Mouse (Mus musculus): Measurements from ENCODE around the gene Tmem175. TPM values are rescaled to one million over a fixed set of nuclear protein-coding genes. Genes with fewer than 3 reads are reported as not detected.
A peak's percentile ranks its signal among the peaks of the same experiment; 100 is the strongest.

Gene Tmem175
- polyA plus RNA-seq, 1 experiment from 2014 or later, result 18.1 TPM

DNA sequence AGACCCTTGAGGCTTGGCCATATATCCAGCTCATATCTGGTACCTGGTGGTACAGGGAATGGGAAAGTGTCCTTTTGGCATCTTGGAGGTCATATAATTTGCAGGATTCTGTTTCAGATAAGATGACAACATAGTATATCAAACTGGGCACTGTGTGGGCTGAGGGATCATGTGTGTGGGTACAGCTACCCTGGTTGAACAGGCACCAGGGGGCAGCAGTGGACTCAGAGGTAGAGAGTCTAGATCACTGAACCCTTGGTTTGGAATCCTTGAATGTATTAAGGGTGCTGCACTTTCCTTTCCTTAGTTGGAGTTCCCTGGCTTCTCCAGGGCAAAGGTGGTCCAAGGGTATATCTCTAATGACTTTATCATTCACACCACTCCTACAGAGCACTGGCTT, 41.2 kb downstream of the Tmem175 start:
- no peaks in the 10 kb centered on the region for H3K9me3 ChIP-seq
- no peak for ATAC-seq (ENCODE audit: low FRiP score, low read depth)
- H3K4me2 ChIP-seq (replicated peaks), result no peak overlapping the region
- no peak overlapping the region for H3K27ac ChIP-seq
- no peak overlapping the region for H3K4me3 ChIP-seq
- H3K27me3 ChIP-seq (replicated peaks), result no peaks in the 10 kb centered on the region
- peaks cover 11% of the 10 kb centered on the region for H3K36me3 ChIP-seq
- H3K9ac ChIP-seq, result no peak overlapping the region
- H3K4me1 ChIP-seq, result peaks cover 15% of the 10 kb centered on the region

DNA sequence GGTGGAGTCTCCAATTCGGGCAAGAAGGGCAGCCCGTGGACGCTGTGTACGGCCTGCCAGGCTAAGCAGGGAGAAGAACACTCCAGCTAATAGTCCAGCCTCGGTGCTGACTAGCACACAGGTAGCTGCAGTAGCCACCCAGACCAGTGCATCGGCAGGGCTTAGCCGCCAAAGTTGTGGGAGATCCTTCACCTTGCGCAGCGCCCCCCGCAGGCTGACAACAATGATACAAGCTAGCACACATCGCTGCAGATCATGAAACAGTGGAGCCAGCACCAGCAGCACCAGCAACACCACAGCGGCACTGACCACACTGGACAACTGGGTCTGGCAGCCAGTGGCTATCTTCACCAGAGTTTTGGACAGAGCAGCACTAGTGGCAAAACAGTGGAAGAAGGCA, 42.2 kb downstream of the Tmem175 start:
- Histone ChIP-seq H3K4me2 (replicated peaks) (no peak overlapping the region), H3K9ac (no peak overlapping the region), H3K36me3 (peaks cover 11% of the 10 kb centered on the region), H3K4me1 (peaks cover 15% of the 10 kb centered on the region), H3K27me3 (replicated peaks) (no peaks in the 10 kb centered on the region), H3K27ac (no peak overlapping the region), H3K9me3 (no peaks in the 10 kb centered on the region), H3K4me3 (no peak overlapping the region)
- ATAC-seq (ENCODE audit: low FRiP score, low read depth), result no peak
- 95% methylated on average over 12 of the region's 12 CpGs for WGBS

DNA sequence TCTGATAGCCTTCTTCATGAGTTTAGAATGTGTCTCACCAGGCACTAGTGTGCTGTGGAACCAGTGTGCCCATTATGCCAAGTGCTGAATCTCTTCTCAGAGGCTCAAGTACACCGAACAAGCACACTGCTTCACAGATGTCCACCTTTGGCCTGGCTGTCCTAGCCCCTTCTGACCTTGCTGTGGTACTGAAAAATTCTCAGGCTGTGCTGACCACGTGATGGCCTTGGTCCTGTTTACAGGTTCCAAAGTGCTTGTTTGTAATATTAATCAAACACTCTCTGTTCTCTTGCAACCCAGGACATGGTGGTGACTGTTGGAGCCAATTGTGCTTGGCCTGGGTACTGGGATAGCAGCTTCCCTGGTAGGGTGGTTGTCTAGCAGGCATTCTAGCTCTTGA, 45.1 kb downstream of the Tmem175 start:
- no peaks in the 10 kb centered on the region for H3K27me3 ChIP-seq (replicated peaks)
- H3K27ac ChIP-seq, result no peak overlapping the region

DNA sequence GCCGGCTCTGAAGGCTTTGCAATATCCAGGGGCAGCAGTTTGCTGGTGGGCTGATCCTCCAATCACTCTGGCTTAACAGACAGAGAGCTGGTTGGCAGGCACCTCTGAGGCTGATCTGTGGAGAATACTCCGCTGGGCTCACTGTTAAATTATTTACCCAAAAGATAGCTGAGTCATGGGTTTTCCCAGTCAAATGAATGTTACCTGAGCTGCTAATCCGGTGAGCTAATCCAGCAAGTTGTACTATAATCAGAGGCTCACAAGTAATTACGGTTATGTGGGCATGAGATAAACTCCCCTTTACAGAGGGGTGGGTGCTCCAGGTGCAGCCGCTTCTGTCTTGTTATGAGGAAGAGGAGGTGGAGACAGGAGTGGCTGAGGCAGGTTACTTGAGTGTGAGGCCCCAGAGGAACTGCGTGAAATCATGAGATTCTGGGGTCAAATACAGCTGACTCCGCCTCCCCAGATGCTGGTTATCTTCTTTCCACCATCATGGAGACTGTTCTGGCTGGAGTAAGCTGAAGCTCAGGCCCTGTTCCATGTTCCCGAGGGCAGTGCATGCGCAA, 45.8 kb downstream of the Tmem175 start, which contains the start of gene Slc26a1:
Gene Slc26a1 (minus strand): TSS at position 319 of the 566 bp plus-strand sequence.
- H3K27me3 ChIP-seq (replicated peaks), result no peaks in the 10 kb centered on the region
- H3K4me3 ChIP-seq, result no peak within 1 kb of the TSS
- no peak within 1 kb of the TSS for H3K4me2 ChIP-seq (replicated peaks)
- no peak within 1 kb of the TSS for H3K27ac ChIP-seq
- peaks cover 11% of the 10 kb centered on the region; the same call in 1 of the 2 replicates for H3K4me1 ChIP-seq
- 84% methylated on average over 9 of the region's 9 CpGs for WGBS
- peaks cover 11% of the 10 kb centered on the region for H3K36me3 ChIP-seq
- ATAC-seq (ENCODE audit: low FRiP score, low read depth), result no peak
- H3K9ac ChIP-seq, result no peak within 1 kb of the TSS
- no peaks in the 10 kb centered on the region for H3K9me3 ChIP-seq

More for the DNA sequence above, 45.1 kb downstream of the Tmem175 start:
- Histone ChIP-seq H3K9me3 (no peaks in the 10 kb centered on the region), H3K36me3 (peaks cover 11% of the 10 kb centered on the region), H3K4me2 (replicated peaks) (no peak overlapping the region), H3K9ac (no peak overlapping the region), H3K4me3 (no peak overlapping the region), H3K4me1 (peaks cover 15% of the 10 kb centered on the region)
- 84% methylated on average over 2 of the region's 2 CpGs for WGBS
- no peak for ATAC-seq (ENCODE audit: low FRiP score, low read depth)

DNA sequence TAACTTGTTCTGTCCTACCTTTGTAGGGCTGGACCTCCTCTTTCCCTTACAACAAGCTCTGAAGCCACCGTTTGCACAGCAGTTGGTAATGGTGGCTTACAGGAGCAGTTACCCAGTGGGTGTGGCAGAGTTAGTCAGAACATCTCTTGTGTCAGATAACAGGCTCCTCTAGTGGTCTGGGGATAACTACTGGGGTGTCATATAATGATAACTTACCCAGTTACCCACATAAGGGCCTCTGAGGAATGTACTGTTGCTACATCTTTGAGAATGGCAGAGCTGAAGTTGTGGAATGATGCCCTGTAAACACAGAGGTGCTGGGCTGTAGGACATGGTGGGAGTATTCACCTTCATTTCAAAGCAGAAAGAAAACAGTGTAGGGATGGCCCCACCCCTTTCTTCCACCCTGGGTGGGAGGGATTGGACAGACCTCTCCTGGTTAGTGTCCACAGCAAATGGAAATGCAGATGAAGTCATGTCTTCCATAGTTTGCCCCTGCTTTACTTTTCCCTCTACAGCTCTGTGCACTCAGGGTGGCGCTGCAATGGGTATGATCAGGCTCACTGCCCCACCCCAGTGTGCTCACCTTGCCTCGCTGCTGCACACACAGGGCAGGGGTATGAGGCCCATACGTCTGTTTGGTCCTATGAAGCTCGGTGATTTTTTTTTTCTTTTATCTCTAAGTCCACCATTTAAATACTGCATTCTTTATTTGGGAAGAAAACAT, 47.4 kb downstream of the Tmem175 start:
- Histone ChIP-seq H3K36me3 (peaks cover 7% of the 10 kb centered on the region), H3K4me1 (peaks cover 11% of the 10 kb centered on the region; the same call in 1 of the 2 replicates), H3K27ac (peak overlapping the region; percentile 62; the same call in 1 of the 2 replicates), H3K4me3 (peak overlapping the region; percentile 32), H3K9ac (peak overlapping the region; percentile 55), H3K9me3 (no peaks in the 10 kb centered on the region), H3K4me2 (replicated peaks) (peak overlapping the region; percentile 62), H3K27me3 (replicated peaks) (no peaks in the 10 kb centered on the region)
- ATAC-seq (ENCODE audit: low FRiP score, low read depth), result peak; percentile 65
- 10% methylated on average over 5 of the region's 5 CpGs for WGBS

DNA sequence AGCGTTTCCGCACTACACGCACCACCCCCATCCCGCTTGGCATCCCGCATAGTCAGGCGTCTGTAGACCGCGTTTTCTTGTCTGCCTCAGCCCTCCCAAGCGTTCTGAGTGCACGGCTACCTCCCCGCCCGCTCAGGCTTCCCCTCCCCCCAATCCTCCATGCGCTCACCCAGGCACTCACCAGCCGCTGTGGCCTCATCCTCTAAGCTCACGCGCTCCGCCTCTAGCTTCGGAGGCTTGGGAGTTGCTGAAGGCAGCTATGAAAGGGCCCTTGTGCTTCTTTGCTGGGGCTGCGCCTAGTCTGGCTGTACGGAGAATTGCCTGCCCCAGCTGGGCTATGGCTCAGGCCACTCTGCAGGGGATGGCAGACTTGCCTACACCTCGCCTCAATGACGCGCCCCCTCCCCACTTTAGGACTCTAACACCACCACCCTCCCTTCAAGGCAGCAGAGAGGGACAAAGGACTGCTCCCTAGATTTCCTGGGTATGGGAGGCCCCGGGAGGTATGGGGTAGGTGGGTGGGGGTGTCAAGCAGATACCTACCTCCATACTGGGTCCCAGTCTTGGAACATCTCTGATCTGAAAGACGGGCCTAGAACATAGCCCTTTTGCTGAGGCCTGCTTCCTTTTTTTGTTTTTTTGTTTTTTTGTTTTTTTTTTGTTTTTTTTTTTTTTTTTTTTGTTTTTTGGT, 48.2 kb downstream of the Tmem175 start:
- peak overlapping the region; percentile 55 for H3K9ac ChIP-seq
- peak overlapping the region; percentile 62 for H3K27ac ChIP-seq
- H3K4me2 ChIP-seq (replicated peaks), result peak overlapping the region; percentile 62
- 3% methylated on average over 25 of the region's 25 CpGs for WGBS
- no peaks in the 10 kb centered on the region for H3K27me3 ChIP-seq (replicated peaks)
- no peaks in the 10 kb centered on the region for H3K36me3 ChIP-seq
- peak; percentile 91 for ATAC-seq (ENCODE audit: low FRiP score, low read depth)
- no peaks in the 10 kb centered on the region for H3K9me3 ChIP-seq
- H3K4me1 ChIP-seq, result peaks cover 11% of the 10 kb centered on the region; the same call in 1 of the 2 replicates
- H3K4me3 ChIP-seq, result peak overlapping the region; percentile 32

DNA sequence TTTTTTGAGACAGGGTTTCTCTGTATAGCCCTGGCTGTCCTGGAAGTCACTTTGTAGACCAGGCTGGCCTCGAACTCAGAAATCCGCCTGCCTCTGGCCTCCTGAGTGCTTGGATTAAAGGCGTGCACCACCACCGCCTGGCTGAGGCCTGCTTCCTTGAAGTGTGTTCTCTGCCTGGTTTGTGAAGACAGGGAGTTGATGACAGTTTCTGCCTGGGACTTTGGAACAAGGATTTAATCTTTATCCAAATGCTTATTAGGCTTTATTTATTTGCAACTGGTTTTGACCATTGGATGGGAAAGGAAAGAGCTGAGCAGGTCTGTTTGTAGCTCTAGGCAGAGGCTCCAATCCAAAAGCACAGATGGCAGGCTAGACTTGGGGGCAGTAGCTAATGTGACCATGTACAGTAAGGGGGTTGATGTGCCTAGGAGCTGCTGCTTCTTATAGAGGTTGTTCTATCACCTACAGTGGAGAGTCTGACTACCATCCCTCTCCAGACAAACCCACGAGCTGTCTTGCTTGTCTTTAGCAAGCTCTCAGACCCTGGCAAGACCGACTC, 48.8 kb downstream of the Tmem175 start:
- ATAC-seq (ENCODE audit: low FRiP score, low read depth), result no peak
- Histone ChIP-seq H3K9me3 (no peaks in the 10 kb centered on the region), H3K27ac (no peak overlapping the region), H3K36me3 (no peaks in the 10 kb centered on the region), H3K27me3 (replicated peaks) (no peaks in the 10 kb centered on the region), H3K4me1 (peaks cover 11% of the 10 kb centered on the region; the same call in 1 of the 2 replicates), H3K9ac (no peak overlapping the region), H3K4me2 (replicated peaks) (no peak overlapping the region), H3K4me3 (no peak overlapping the region)
- 89% methylated on average over 6 of the region's 6 CpGs for WGBS

DNA sequence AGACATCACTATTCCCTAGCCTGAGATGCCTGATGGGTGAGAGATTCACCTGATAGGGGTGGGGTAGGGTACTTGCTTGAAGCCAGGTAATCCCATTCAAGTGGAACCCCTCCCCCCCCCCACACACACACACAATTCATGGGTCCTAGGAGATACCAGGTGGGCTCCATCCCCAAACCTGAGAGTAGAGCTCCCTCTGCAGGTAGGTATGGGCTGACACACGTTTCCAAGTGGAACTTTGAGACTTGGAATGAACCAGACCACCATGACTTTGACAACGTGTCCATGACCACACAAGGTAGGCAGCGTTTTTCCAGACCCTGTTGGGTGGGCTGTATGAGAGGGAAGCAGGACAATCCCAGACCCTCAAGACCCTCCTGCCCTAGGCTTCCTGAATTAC, 50.3 kb downstream of the Tmem175 start:
- Histone ChIP-seq H3K27ac (no peak overlapping the region; the same call in 1 of the 2 replicates), H3K4me3 (no peak overlapping the region), H3K4me1 (peaks cover 11% of the 10 kb centered on the region; the same call in 1 of the 2 replicates), H3K9ac (no peak overlapping the region), H3K4me2 (replicated peaks) (no peak overlapping the region), H3K9me3 (no peaks in the 10 kb centered on the region), H3K27me3 (replicated peaks) (no peaks in the 10 kb centered on the region), H3K36me3 (no peaks in the 10 kb centered on the region)
- no peak for ATAC-seq (ENCODE audit: low FRiP score, low read depth)
- 64% methylated on average over 3 of the region's 3 CpGs for WGBS

DNA sequence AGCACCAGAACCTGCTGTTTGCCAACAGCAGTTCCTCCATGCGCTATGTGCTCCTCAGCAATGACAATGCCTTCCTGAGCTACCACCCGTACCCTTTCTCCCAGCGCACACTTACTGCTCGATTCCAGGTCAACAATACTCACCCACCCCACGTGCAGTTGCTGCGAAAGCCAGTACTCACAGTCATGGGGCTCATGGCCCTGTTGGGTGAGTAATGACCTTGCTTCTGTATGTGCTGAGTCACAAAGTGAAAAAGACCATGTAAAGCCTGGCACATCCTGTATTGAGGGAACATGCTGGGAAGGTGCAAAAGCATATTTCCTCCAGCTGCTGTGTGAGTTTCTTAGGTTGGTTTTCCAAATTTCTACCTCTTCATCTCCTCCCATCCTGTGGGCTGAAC, 51.3 kb downstream of the Tmem175 start:
- Histone ChIP-seq H3K9me3 (no peaks in the 10 kb centered on the region), H3K4me3 (no peak overlapping the region), H3K27me3 (replicated peaks) (no peaks in the 10 kb centered on the region), H3K36me3 (no peaks in the 10 kb centered on the region), H3K9ac (no peak overlapping the region), H3K27ac (no peak overlapping the region), H3K4me1 (peaks cover 11% of the 10 kb centered on the region; the same call in 1 of the 2 replicates), H3K4me2 (replicated peaks) (no peak overlapping the region)
- WGBS, result 95% methylated on average over 6 of the region's 6 CpGs
- ATAC-seq (ENCODE audit: low FRiP score, low read depth), result no peak

DNA sequence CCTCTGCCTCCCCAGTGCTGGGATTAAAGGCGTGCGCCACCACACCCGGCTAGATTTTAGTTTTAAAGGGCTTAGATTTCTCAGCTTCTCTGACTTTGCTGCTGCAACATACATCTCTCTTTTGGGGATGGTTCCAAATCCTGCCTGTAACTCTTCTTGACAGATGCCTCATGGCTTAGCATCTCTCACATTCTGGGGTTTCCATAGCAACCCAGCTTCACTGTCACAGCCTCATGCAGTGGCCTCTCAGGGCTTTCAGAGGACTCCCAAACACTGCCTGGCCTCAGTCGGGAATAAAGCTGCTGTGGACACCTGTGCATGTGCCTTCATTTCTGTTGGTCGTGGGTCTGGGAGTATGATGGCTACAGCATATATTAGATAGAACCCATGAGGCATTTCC, 59.5 kb downstream of the Tmem175 start:
- H3K36me3 ChIP-seq, result no peaks in the 10 kb centered on the region
- H3K4me2 ChIP-seq (replicated peaks), result no peak overlapping the region
- H3K27ac ChIP-seq, result no peak overlapping the region
- H3K9ac ChIP-seq, result no peak overlapping the region
- peaks cover 5% of the 10 kb centered on the region; the same call in 1 of the 2 replicates for H3K4me1 ChIP-seq
- H3K4me3 ChIP-seq, result no peak overlapping the region
- H3K9me3 ChIP-seq, result no peaks in the 10 kb centered on the region
- ATAC-seq (ENCODE audit: low FRiP score, low read depth), result no peak
- peaks cover 10% of the 10 kb centered on the region for H3K27me3 ChIP-seq (replicated peaks)
- WGBS, result 66% methylated on average over 5 of the region's 5 CpGs

DNA sequence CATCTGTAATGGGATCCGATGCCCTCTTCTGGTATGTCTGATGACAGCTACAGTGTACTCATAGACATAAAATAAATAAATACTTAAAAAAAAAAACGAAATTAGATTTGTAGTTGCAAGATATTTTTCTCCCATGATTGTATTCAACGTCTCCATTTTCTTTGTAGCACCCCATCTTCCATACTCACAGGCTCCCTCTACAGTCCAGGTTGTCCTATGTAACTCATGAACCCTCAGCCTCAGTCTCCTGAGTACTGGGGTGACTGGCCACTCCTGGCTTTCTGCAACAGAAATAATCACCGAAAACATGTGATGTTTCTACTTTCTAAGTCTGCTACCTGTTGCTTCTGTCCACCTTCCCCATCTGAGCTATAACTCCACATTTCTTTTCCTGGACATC, 61.6 kb downstream of the Tmem175 start:
- no peak overlapping the region for H3K4me3 ChIP-seq
- 74% methylated on average over 4 of the region's 4 CpGs for WGBS
- H3K9me3 ChIP-seq, result no peaks in the 10 kb centered on the region
- no peak overlapping the region for H3K27ac ChIP-seq
- no peak overlapping the region for H3K4me2 ChIP-seq (replicated peaks)
- no peaks in the 10 kb centered on the region for H3K36me3 ChIP-seq
- H3K4me1 ChIP-seq, result peaks cover 24% of the 10 kb centered on the region
- peaks cover 10% of the 10 kb centered on the region for H3K27me3 ChIP-seq (replicated peaks)
- ATAC-seq (ENCODE audit: low FRiP score, low read depth), result no peak
- H3K9ac ChIP-seq, result no peak overlapping the region

DNA sequence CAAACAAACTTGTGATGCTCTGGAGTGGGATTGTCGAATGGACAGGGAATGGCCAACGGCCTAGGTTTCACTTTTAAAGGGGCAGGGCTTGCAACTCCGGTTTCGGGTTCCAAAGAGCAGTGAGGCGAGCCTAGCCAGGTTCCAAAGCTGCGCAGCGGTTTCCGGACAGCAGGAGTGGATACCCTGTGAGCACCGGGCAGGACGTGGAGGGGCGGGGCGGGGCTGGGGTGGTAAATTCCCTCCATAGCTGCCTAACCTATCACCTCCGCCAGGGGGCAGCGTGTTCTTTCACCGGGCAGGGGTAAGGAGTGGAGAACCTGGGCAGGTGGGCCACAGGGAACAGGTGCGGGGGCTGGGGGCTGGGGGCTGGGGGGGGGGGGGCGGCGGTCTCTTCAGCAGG, 62.7 kb downstream of the Tmem175 start, which contains the start of gene Fgfrl1:
Gene Fgfrl1 (plus strand): TSS at position 112 of the 400 bp plus-strand sequence.
- H3K9ac ChIP-seq, result 0 out of 2 replicates have a peak within 1 kb of the TSS, but pooled peaks have one; percentile 75

More for the DNA sequence above, 62.7 kb downstream of the Tmem175 start, which contains the start of gene Fgfrl1:
- Histone ChIP-seq H3K27ac (no peak within 1 kb of the TSS), H3K9me3 (no peaks in the 10 kb centered on the region), H3K27me3 (replicated peaks) (peaks cover 10% of the 10 kb centered on the region), H3K4me2 (replicated peaks) (peak within 1 kb of the TSS; percentile 96), H3K4me1 (peaks cover 35% of the 10 kb centered on the region), H3K4me3 (peak within 1 kb of the TSS; percentile 10; the same call in 1 of the 2 replicates), H3K36me3 (no peaks in the 10 kb centered on the region)
- 3% methylated on average over 15 of the region's 18 CpGs for WGBS
- ATAC-seq (ENCODE audit: low FRiP score, low read depth), result no peak
